Mouse (Mus musculus) thymus, adult 2 months (tissue): ENCODE data around the gene Fkbpl.

Experiments
- CTCF ChIP-seq: fragments of 200-500 bp; IDR thresholded peaks from 2 replicates; pipeline ENCODE4 v1.5.1; 2012; ENCODE audit warnings: mild to moderate bottlenecking, control low read depth, low read length, moderate library complexity, borderline replicate concordance; ENCODE audit not compliant: control insufficient read depth, poor library complexity, insufficient read depth; ENCODE audit errors: extremely low read depth
- POLR2A ChIP-seq: fragments of 200-500 bp; IDR thresholded peaks from 2 replicates; pipeline ENCODE4 v1.6.1; 2012; ENCODE audit warnings: mild to moderate bottlenecking, low read length, control low read depth, moderate library complexity; ENCODE audit not compliant: control insufficient read depth, poor library complexity, insufficient read depth; ENCODE audit errors: extremely low read depth

- TF ChIP-seq CTCF (no peak), POLR2A (peak; percentile 47)
Observed at GRCm38 (mm10) chr17:34603375-34604060, 41.0 kb upstream of the Fkbpl start, which contains the start of gene Rnf5.
